Mouse (Mus musculus): ENCODE measurements around the gene Rnf8.

GRCm38 (mm10) chr17:29579579-29580126 is 34.9 kb upstream of the Rnf8 start:
- TF ChIP-seq CTCF (IDR thresholded peaks at IDR 0.05; ENCODE audit: control insufficient read depth, insufficient read depth, insufficient replicate concordance, low read depth, low read length) (no peak), POLR2A (IDR thresholded peaks at IDR 0.05; ENCODE audit: control insufficient read depth, low read depth, low read length) (no peak)
